ENCODE assay signal across 11 mouse cellular contexts in genomic region chr8:119164076-119164475, GRCm38 (mm10).
DNase-seq lines count a peak whose midpoint lies in the region; ATAC-seq and TF ChIP-seq lines count a peak whose summit lies in the region.
"Had no signal": no experiment of that assay in that cellular context is flagged by ENCODE, and none has a peak within 500 bp of the region (broad histone marks: within the 10 kb centered on the region; RNA-seq: fewer than 3 reads in every experiment).

No protein-coding gene starts in this region.

- no peak overlapping the region for H3K9ac ChIP-seq in intestine, embryonic 14.5 days (ENCODE audit: low read length)
- no peak overlapping the region for H3K9ac ChIP-seq in intestine, embryonic 16.5 days (ENCODE audit: low read depth, low read length)
- no peak overlapping the region for H3K9ac ChIP-seq in forebrain, postnatal 0 days
- H3K9ac ChIP-seq: embryonic facial prominence, embryonic 12.5 days; liver, embryonic 15.5 days had no signal

- no peak for ATAC-seq in intestine, embryonic 14.5 days (replicated peaks; ENCODE audit: low FRiP score, low TSS enrichment, low read depth)
- ATAC-seq in intestine, embryonic 16.5 days = no peak
- no peak for ATAC-seq in forebrain, postnatal 0 days

- H3K9me3 ChIP-seq in intestine, embryonic 14.5 days (ENCODE audit: control insufficient read depth, low read length) = no peaks in the 10 kb centered on the region
- no peaks in the 10 kb centered on the region for H3K9me3 ChIP-seq in intestine, embryonic 16.5 days (ENCODE audit: control insufficient read depth, low read length)
- H3K9me3 ChIP-seq in forebrain, postnatal 0 days (ENCODE audit: low read length) = no peaks in the 10 kb centered on the region
- H3K9me3 ChIP-seq: embryonic facial prominence, embryonic 12.5 days; liver, embryonic 15.5 days had no signal

- H3K27ac ChIP-seq in intestine, embryonic 14.5 days (ENCODE audit: low read depth) = no peak overlapping the region
- no peak overlapping the region for H3K27ac ChIP-seq in intestine, embryonic 16.5 days (ENCODE audit: low read length)
- H3K27ac ChIP-seq in forebrain, postnatal 0 days (ENCODE audit: low read depth, low read length) = no peak overlapping the region
- H3K27ac ChIP-seq: embryonic facial prominence, embryonic 12.5 days; liver, embryonic 15.5 days had no signal

- H3K27me3 ChIP-seq in intestine, embryonic 14.5 days (replicated peaks; ENCODE audit: control insufficient read depth, insufficient read depth, low read length) = no peaks in the 10 kb centered on the region
- no peaks in the 10 kb centered on the region for H3K27me3 ChIP-seq in intestine, embryonic 16.5 days (replicated peaks; ENCODE audit: control insufficient read depth, insufficient read depth, low read length)
- H3K27me3 ChIP-seq in forebrain, postnatal 0 days (ENCODE audit: insufficient read depth, low read length) = no peaks in the 10 kb centered on the region
- H3K27me3 ChIP-seq: embryonic facial prominence, embryonic 12.5 days; liver, embryonic 15.5 days had no signal

- WGBS in intestine, embryonic 14.5 days = 53% methylated on average over 5 of the region's 5 CpGs
- WGBS in intestine, embryonic 16.5 days = 64% methylated on average over 5 of the region's 5 CpGs
- 55% methylated on average over 5 of the region's 5 CpGs for WGBS in forebrain, postnatal 0 days

- H3K4me2 ChIP-seq in intestine, embryonic 14.5 days (ENCODE audit: low read length) = no peak overlapping the region
- no peak overlapping the region for H3K4me2 ChIP-seq in intestine, embryonic 16.5 days (ENCODE audit: low read depth, low read length)
- H3K4me2 ChIP-seq in forebrain, postnatal 0 days (ENCODE audit: low read depth) = no peak overlapping the region
- H3K4me2 ChIP-seq: embryonic facial prominence, embryonic 12.5 days; liver, embryonic 15.5 days had no signal

- no peaks in the 10 kb centered on the region for H3K36me3 ChIP-seq in intestine, embryonic 14.5 days (ENCODE audit: control insufficient read depth, insufficient read depth, low read length)
- no peaks in the 10 kb centered on the region for H3K36me3 ChIP-seq in intestine, embryonic 16.5 days (ENCODE audit: control insufficient read depth, insufficient read depth, low read length)
- H3K36me3 ChIP-seq in forebrain, postnatal 0 days (ENCODE audit: insufficient read depth) = no peaks in the 10 kb centered on the region
- H3K36me3 ChIP-seq: embryonic facial prominence, embryonic 12.5 days; liver, embryonic 15.5 days had no signal

- TF ChIP-seq CTCF in forebrain, postnatal 0 days (IDR thresholded peaks at IDR 0.05; ENCODE audit: low read depth) = no peak

- peak; percentile 84 for DNase-seq in intestine, embryonic 14.5 days (ENCODE audit: low spot score)
- DNase-seq in testis, postnatal 10 days (ENCODE audit: low spot score) = peak; percentile 64
- DNase-seq in testis, postnatal 14 days (ENCODE audit: low spot score) = no peak
- peak; percentile 56 for DNase-seq in embryo, embryonic 11.5 days (ENCODE audit: low read depth, low spot score)
- DNase-seq in yolk sac, embryonic 10.5 days (ENCODE audit: low spot score) = peak; percentile 13
- no peak for DNase-seq in forebrain, postnatal 0 days
- DNase-seq in left cerebral cortex, adult 11 months (ENCODE audit: low spot score) = no peak
- DNase-seq: layer of hippocampus, adult 9-11 months had no signal

- H3K4me1 ChIP-seq in intestine, embryonic 14.5 days (replicated peaks; ENCODE audit: control insufficient read depth, insufficient read depth, low read length) = no peaks in the 10 kb centered on the region
- H3K4me1 ChIP-seq in intestine, embryonic 16.5 days (ENCODE audit: control insufficient read depth, insufficient read depth, low read length) = no peaks in the 10 kb centered on the region
- H3K4me1 ChIP-seq in forebrain, postnatal 0 days (ENCODE audit: insufficient read depth) = no peaks in the 10 kb centered on the region
- H3K4me1 ChIP-seq: embryonic facial prominence, embryonic 12.5 days; liver, embryonic 15.5 days had no signal

- H3K4me3 ChIP-seq in intestine, embryonic 14.5 days (ENCODE audit: low read depth, low read length) = no peak overlapping the region
- no peak overlapping the region for H3K4me3 ChIP-seq in intestine, embryonic 16.5 days (ENCODE audit: low read length)
- H3K4me3 ChIP-seq in forebrain, postnatal 0 days (ENCODE audit: low read depth, low read length) = no peak overlapping the region
- H3K4me3 ChIP-seq: embryonic facial prominence, embryonic 12.5 days; liver, embryonic 15.5 days had no signal

Comparison
In these comparisons a context has a peak if more than half of its experiments do, and no peak if none do; other contexts are left out.
1. DNase-seq: peak in intestine, embryonic 14.5 days (single experiment), testis, postnatal 10 days (single experiment), embryo, embryonic 11.5 days (single experiment) and yolk sac, embryonic 10.5 days (single experiment); none in testis, postnatal 14 days (single experiment), forebrain, postnatal 0 days (single experiment) and left cerebral cortex, adult 11 months (single experiment).